Mouse (Mus musculus): Measurements from ENCODE around the gene Cysrt1. TPM values are rescaled to one million over a fixed set of nuclear protein-coding genes. Genes with fewer than 3 reads are reported as not detected.

The Cysrt1 gene
- total RNA-seq (2014; rRNA removed; ENCODE audit: low replicate concordance), result not detected in 2 replicates
- polyA plus RNA-seq (2015; fragmentation: Nextera tagmentation; extraction: Ambion mirVana), result not detected in 2 replicates

GRCm38 (mm10) chr2:25242101-25242506 is at the start of gene Cysrt1, which contains the start of gene Rnf208:
TSS of gene Cysrt1 (minus strand) at chr2:25242452.
TSS of gene Rnf208 (plus strand) at chr2:25242255.
- peak within 1 kb of the TSS; percentile 41 for H3K4me3 ChIP-seq (ENCODE audit: low read depth, low read length)
- H3K4me1 ChIP-seq (ENCODE audit: control insufficient read depth, insufficient read depth), result peaks cover 7% of the 10 kb centered on the region
- no peak within 1 kb of the TSS for H3K27ac ChIP-seq (ENCODE audit: low read depth)
- peaks cover 43% of the 10 kb centered on the region for H3K27me3 ChIP-seq (ENCODE audit: control insufficient read depth, insufficient read depth, low read length)
- H3K9ac ChIP-seq (replicated peaks; ENCODE audit: low read depth, low read length), result 0 out of 2 replicates have a peak within 1 kb of the TSS, but pooled peaks have one; percentile 7
- H3K4me2 ChIP-seq (ENCODE audit: low read depth, low read length), result peak within 1 kb of the TSS; percentile 66
- no peaks in the 10 kb centered on the region for H3K9me3 ChIP-seq (replicated peaks; ENCODE audit: control insufficient read depth, low read length)
- WGBS, result under 1% methylated on average over 16 of the region's 59 CpGs
- no peaks in the 10 kb centered on the region for H3K36me3 ChIP-seq (replicated peaks; ENCODE audit: control insufficient read depth, insufficient read depth, low read length)
- ATAC-seq (ENCODE audit: insufficient read depth, low read depth) (no peak), DNase-seq (ENCODE audit: low spot score) (no peak)
- TF ChIP-seq EP300 (IDR thresholded peaks at IDR 0.05; ENCODE audit: low read depth) (no peak), CTCF (IDR thresholded peaks at IDR 0.05; ENCODE audit: low read depth) (no peak)

- DNase-seq (ENCODE audit: low spot score) (no peak), ATAC-seq (ENCODE audit: insufficient read depth, low read depth) (peak; percentile 8; the same call in 1 of the 2 replicates)
- peak overlapping the region; percentile 43 for H3K4me3 ChIP-seq (ENCODE audit: low read depth, low read length)
- H3K4me1 ChIP-seq (ENCODE audit: control insufficient read depth, insufficient read depth), result peaks cover 18% of the 10 kb centered on the region
- 6% methylated on average over 32 of the region's 32 CpGs for WGBS
- no peaks in the 10 kb centered on the region for H3K9me3 ChIP-seq (replicated peaks; ENCODE audit: control insufficient read depth, low read length)
- no peaks in the 10 kb centered on the region for H3K36me3 ChIP-seq (replicated peaks; ENCODE audit: control insufficient read depth, insufficient read depth, low read length)
- H3K4me2 ChIP-seq (ENCODE audit: low read depth, low read length), result peak overlapping the region; percentile 57
- no peak for TF ChIP-seq EP300 (IDR thresholded peaks at IDR 0.05; ENCODE audit: low read depth)
- no peak for TF ChIP-seq CTCF (IDR thresholded peaks at IDR 0.05; ENCODE audit: low read depth)
- H3K9ac ChIP-seq (replicated peaks; ENCODE audit: low read depth, low read length), result no peak overlapping the region
- peaks cover 73% of the 10 kb centered on the region for H3K27me3 ChIP-seq (ENCODE audit: control insufficient read depth, insufficient read depth, low read length)
- H3K27ac ChIP-seq (ENCODE audit: low read depth), result no peak overlapping the region
Observed at GRCm38 (mm10) chr2:25291184-25292053, 49.2 kb upstream of the Cysrt1 start.

GRCm38 (mm10) chr2:25290816-25291130 is 48.5 kb upstream of the Cysrt1 start:
- Histone ChIP-seq H3K9me3 (replicated peaks; ENCODE audit: control insufficient read depth, low read length) (no peaks in the 10 kb centered on the region), H3K4me3 (ENCODE audit: low read depth, low read length) (peak overlapping the region; percentile 29), H3K9ac (replicated peaks; ENCODE audit: low read depth, low read length) (no peak overlapping the region), H3K27ac (ENCODE audit: low read depth) (no peak overlapping the region), H3K36me3 (replicated peaks; ENCODE audit: control insufficient read depth, insufficient read depth, low read length) (peaks cover 3% of the 10 kb centered on the region; the same call in 1 of the 2 replicates), H3K4me2 (ENCODE audit: low read depth, low read length) (peak overlapping the region; percentile 52), H3K4me1 (ENCODE audit: control insufficient read depth, insufficient read depth) (peaks cover 18% of the 10 kb centered on the region), H3K27me3 (ENCODE audit: control insufficient read depth, insufficient read depth, low read length) (peaks cover 68% of the 10 kb centered on the region)
- WGBS, result under 1% methylated on average over 18 of the region's 18 CpGs
- no peak for DNase-seq (ENCODE audit: low spot score)
- ATAC-seq (ENCODE audit: insufficient read depth, low read depth), result no peak
- TF ChIP-seq CTCF (IDR thresholded peaks at IDR 0.05; ENCODE audit: low read depth) (no peak), EP300 (IDR thresholded peaks at IDR 0.05; ENCODE audit: low read depth) (no peak)

- Histone ChIP-seq H3K36me3 (replicated peaks; ENCODE audit: control insufficient read depth, insufficient read depth, low read length) (peaks cover 9% of the 10 kb centered on the region), H3K4me1 (ENCODE audit: control insufficient read depth, insufficient read depth) (peaks cover 18% of the 10 kb centered on the region), H3K4me3 (ENCODE audit: low read depth, low read length) (peak overlapping the region; percentile 29), H3K27me3 (ENCODE audit: control insufficient read depth, insufficient read depth, low read length) (peaks cover 63% of the 10 kb centered on the region), H3K9ac (replicated peaks; ENCODE audit: low read depth, low read length) (no peak overlapping the region), H3K27ac (ENCODE audit: low read depth) (no peak overlapping the region), H3K9me3 (replicated peaks; ENCODE audit: control insufficient read depth, low read length) (no peaks in the 10 kb centered on the region), H3K4me2 (ENCODE audit: low read depth, low read length) (peak overlapping the region; percentile 52)
- ATAC-seq (ENCODE audit: insufficient read depth, low read depth) (no peak), DNase-seq (ENCODE audit: low spot score) (no peak)
- WGBS, result 3% methylated on average over 54 of the region's 54 CpGs
- TF ChIP-seq EP300 (IDR thresholded peaks at IDR 0.05; ENCODE audit: low read depth), result no peak
Observed at GRCm38 (mm10) chr2:25290101-25290815, 48.0 kb upstream of the Cysrt1 start.

- Histone ChIP-seq H3K4me2 (ENCODE audit: low read depth, low read length) (peak within 1 kb of the TSS; percentile 52), H3K27ac (ENCODE audit: low read depth) (no peak within 1 kb of the TSS), H3K27me3 (ENCODE audit: control insufficient read depth, insufficient read depth, low read length) (peaks cover 61% of the 10 kb centered on the region), H3K9me3 (replicated peaks; ENCODE audit: control insufficient read depth, low read length) (no peaks in the 10 kb centered on the region), H3K4me3 (ENCODE audit: low read depth, low read length) (peak within 1 kb of the TSS; percentile 29), H3K36me3 (replicated peaks; ENCODE audit: control insufficient read depth, insufficient read depth, low read length) (peaks cover 15% of the 10 kb centered on the region), H3K4me1 (ENCODE audit: control insufficient read depth, insufficient read depth) (peaks cover 18% of the 10 kb centered on the region), H3K9ac (replicated peaks; ENCODE audit: low read depth, low read length) (no peak within 1 kb of the TSS)
- 8% methylated on average over 11 of the region's 11 CpGs for WGBS
- TF ChIP-seq EP300 (IDR thresholded peaks at IDR 0.05; ENCODE audit: low read depth), result no peak
- TF ChIP-seq CTCF (IDR thresholded peaks at IDR 0.05; ENCODE audit: low read depth), result no peak
- DNase-seq (ENCODE audit: low spot score) (no peak), ATAC-seq (ENCODE audit: insufficient read depth, low read depth) (no peak)
Observed at GRCm38 (mm10) chr2:25289651-25290050, 47.4 kb upstream of the Cysrt1 start, which contains the start of gene Lrrc26. TSS of gene Lrrc26 (plus strand) at chr2:25289915.
